Mouse (Mus musculus): ENCODE results near the gene Abcb1b.
A peak's percentile ranks its signal among the peaks of the same experiment; 100 is the strongest.

DNA sequence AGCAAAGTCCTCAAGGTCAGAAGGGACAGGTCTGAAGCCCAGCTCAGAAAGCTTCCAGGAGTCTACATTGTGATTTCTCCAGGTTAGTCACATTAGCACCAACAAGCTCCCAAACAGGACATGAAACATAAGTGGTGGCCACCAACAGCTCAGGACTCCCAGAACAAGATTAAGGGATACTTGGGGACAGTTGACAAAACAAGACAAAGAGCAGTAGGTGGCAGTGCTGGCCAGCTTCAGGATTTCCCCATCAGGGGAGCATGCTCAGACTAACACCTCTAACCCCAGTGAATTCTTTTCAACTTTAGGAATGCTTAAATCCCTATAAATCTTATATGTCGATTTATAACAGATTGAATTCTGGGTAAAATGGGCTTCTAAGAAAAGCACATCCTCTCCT is 70.1 kb downstream of the Abcb1b start:
- TF ChIP-seq CTCF (IDR thresholded peaks at IDR 0.05; ENCODE audit: low read depth) = peak; percentile 81
- TF ChIP-seq EP300 (IDR thresholded peaks at IDR 0.05; ENCODE audit: low read depth) = no peak

Data from liver, postnatal 0 days (tissue).